Mouse (Mus musculus): Measurements from ENCODE around the gene Cyp1a1.

Gene Cyp1a1

DNA sequence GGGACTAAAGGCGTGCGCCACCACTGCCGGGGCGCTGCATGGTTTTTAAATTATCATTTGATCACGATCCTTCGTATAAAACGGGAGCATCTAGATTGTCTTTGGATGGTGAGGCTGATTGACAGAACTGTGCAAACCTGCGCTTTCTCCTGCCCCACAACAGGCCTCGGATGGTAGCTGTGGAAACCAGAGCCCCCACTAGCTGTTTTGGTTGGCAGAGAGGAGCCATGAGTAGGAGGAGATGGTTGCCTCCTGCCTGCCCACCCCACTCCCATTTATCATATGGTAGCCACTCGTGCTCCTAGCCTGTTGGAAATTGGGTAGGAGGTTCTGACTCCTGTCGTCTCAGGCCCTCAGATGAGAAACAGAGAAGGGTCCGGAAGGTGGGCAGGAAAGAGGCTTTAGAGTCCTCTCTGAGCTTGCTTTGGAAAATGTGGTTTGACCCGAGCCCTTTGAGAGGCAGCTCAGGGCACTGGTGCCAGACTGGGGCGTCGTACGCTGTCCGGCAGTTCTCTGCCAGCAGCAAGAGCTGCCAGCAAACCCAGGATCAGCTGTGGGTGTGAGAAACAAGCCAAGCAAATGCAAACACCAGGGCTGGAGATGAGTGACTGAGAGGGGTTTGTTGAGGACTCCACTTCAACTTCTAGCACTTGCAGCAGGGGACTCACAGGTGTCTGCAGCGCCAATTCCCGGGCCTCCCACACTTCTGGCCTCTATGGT lies 30.9 kb upstream of the Cyp1a1 start:
- peak; percentile 41 for DNase-seq (ENCODE audit: low read depth)

DNA sequence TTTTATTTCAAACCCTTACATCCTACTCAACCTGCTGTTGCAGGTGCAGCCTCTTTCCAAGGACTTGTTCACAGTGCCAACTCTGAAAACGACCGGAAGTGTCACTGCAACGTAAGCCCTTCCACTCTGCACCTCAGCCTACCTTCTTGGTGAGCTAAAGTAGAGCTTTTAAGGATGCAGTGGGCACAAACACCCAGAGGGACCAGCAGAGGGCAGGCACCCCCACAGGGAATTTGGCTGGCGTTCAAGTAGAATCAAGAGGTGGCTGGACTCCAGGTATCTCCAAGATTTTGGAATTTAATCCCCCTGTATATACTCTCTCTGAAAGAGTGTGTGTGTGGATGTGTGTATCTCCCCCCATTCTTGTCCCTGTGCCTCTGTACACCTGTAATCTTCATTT lies 29.9 kb upstream of the Cyp1a1 start:
- DNase-seq (ENCODE audit: low read depth) = no peak

DNA sequence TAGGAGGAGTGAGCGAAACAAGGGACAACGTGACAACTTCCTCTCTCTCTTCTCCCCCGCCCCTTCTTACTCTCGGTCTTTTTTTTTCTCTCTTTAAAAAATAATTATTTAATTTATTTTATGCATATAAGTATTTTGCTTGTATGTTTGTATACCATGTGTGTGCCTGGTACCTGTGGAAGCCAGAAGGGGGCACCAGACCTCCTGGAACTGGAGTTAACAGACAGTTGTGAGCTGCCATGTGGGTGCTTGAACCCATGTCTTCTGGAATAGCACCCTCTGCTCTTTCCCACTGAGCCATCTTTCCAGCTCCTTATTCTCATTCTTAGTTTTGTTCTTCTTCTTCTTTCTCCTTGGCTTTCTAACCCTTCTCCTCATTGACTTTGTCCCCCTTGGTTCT lies 28.8 kb upstream of the Cyp1a1 start:
- DNase-seq (ENCODE audit: low read depth) = no peak

DNA sequence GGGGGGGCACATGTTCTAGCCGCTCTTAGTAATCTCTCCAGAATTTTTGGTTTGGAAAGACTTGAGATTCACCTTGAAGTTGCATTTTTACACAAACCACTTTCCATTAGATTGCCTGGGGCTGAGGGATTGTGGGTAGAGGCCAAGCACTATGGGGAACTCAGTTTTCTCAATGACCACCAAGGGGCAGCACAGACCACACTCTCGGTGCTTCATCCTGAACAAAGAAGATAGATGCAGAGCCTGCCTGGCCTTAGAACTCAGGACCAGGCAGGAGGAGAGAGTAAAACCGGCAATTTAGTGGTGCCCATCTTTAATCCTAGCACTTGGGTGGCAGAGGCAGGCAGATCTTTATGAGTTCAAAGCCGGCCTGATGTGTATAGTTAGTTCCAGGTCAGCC lies 28.0 kb upstream of the Cyp1a1 start:
- peak; percentile 71 for DNase-seq (ENCODE audit: low read depth)

DNA sequence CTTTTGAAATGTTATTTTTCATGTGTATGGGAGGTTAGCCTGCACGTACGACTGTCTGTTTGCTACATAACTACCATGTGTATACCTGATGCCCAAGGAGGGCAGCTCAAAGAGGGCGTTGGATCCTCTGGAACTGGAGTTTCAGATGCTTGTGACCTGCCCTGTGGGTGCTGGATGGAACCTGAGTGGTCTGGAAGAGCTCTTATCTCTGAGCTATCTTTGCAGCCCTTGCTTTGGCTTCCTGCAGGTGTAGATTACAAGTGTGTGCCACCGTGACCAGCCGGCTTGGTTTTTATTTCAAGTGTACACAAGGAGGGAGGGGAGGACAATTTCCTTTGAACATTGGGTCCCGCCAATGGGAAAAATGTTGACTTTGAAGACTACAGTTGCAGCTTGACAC lies 27.2 kb upstream of the Cyp1a1 start:
- no peak for DNase-seq (ENCODE audit: low read depth)

DNA sequence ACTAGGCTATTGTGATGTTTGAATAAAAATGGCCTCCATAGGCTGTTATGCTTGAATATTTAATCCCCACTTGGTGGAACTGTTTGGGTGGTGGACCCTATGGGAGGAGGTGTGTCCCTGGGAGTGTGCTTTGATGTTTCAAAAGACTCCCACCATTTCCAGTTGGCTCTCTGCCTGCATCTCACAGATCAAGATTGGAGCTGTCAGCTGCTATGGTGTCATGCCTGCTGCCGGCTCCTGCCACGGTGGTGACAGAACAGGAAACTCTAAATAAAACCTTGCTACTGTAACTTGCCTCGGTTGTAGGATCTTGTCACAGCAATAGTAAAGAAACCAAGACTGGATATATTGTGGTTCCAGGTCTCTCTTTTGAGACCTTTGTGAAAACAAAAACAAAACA lies 26.2 kb upstream of the Cyp1a1 start:
- no peak for DNase-seq (ENCODE audit: low read depth)

DNA sequence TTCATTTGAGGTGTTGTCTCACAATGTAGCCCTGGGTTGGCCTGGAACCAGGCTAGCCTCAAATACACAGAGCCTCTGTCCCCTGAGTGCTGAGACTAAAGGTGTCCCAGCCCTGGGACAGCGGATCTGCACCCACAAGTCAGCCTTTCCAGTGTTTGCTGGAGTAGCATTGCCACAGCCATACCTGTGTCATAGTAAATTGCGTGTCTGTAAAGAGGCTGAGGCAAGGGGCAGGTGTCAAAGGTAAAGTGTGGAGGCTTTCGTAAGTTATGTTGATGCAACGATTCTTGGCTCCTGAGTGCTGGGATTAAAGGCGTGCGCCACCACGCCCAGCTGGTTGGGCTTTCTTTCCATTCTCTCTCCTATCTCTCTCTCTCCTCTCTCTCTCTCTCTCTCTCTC lies 23.1 kb upstream of the Cyp1a1 start:
- DNase-seq (ENCODE audit: low read depth) = no peak

DNA sequence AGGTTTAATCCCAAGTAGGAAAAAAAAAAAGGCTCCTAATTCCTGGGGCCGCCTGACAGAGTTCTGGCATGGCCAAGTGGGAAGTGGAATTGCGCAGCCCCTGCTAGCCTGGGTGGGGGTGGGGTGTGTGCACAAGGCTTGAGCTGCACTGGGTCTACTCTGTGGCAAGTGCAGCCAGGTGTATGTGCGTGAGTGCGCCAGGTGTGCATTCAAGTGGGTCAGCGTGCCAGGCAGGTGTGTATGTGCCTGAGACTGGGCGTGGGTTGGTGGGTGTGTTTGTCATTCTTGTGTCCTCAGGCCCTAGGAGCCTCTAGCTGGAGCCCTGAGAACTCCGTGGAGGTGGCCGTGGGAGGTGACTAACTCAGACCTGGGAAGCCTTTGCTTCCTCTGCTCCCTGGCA lies 21.2 kb upstream of the Cyp1a1 start:
- no peak for DNase-seq (ENCODE audit: low read depth)

DNA sequence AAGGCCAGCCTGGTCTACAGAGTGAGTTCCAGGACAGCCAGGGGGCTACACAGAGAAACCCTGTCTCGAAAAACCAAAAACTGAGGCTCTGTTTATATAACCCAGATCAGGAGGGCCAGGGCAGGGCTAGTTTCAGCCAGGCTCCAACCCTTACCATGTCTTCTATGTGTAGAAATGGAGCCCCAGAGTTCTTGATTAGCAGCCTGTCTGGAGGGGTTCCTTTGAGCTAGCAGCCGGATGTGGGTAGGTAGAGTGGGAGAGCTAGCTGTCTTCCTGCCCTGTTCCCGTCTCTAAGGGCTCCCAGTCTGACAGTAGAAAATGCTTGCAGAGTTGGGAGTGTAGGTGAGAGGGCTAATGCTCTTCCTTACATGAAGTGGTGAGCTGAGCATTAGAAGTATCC lies 20.6 kb upstream of the Cyp1a1 start:
- no peak for DNase-seq (ENCODE audit: low read depth)

DNA sequence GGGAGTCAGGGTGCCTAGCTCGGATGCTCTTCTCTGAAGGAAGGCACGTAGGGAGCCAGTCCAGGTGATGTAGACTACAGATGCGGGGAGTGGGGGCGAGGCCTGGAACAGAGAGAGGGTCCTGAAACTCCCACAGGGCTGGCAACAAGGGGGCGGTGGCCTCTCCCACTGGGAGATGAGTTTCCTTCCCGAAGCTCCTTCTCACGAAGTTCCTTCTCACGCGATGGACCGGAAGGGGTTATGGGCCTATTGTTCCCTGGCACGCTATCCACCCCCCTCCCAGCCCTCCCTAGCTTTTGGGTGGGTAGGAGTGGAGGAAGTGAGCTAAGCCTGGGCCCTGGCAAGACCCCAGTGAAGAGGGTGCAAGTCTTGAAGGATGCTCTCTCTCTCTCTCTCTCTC lies 19.9 kb upstream of the Cyp1a1 start:
- DNase-seq (ENCODE audit: low read depth) = no peak

DNA sequence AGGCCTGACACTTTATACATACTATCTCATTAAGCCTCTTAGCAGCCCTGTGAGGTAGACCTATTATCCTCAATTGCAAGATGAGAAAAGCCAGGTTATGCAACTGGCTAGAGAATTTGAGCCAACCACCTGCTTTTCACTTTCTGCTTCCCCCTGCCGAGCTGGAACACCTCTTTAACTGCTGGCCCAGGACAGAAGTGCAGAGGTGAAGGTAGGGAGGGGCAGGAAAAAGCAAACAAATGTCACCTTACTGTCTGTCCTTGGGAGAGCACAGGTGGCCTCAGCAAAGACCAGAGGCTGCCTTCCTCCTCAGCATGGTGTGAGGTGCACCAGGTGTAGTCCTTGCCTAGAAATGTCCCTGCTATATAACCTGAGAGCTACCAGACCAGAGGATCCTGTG lies 19.5 kb upstream of the Cyp1a1 start:
- DNase-seq (ENCODE audit: low read depth) = no peak

DNA sequence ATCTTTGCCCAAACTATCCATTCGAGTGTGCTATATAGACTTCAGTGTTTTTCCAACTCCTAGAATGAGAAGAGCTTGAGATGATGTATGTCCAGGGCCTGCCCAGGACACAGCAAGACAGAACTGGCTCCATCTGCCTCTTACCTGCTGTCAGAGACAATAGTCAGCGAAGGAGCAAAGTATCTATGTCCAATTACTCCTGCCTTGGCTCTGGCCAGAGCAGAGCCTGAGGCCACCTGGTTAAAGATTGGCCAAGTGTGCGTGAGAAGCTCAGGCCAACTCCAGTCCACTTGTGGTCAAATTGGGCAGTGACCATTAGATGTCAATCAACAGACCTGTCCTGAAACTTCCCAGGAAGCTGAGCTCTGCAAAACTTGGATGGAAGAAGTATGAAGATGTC lies 18.2 kb upstream of the Cyp1a1 start:
- no peak for DNase-seq (ENCODE audit: low read depth)

DNA sequence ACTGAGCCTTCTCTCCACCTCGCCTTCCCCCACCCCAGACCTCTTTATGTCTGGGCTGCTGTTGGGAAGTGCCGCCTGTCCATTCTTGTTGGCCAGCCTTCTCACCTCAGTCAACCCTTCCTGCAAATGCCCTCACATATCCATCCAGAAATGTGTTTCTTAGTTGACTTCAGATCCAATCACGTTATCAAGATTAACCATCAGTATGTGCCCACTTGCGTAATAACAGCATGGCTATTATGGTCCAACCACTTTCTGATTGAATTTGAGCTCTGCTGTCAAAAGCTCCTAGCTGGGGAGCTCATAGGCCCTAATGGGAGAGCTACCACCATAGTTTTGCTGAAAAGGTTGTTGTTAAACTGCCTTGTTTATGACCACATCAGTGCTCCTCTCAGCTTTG lies 16.7 kb upstream of the Cyp1a1 start:
- no peak for DNase-seq (ENCODE audit: low read depth)

DNA sequence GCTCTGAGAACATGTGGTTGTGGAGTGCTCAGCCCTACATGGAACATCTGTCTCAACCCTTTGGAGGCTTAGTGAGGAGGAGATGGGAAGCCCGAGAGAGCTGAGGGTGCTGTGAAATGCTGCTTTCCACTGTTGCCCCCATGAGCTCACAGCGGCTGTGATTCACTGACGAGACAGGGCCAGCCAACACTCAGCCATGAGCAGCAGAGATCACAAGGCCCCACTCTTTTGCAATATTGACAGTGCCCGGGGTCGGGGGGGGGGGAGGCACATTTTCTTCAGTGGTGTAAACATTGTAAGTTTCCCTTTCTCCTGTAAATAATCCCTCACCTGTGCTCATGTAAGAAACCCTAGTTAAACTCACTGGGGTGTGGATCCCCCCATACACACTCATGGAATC lies 16.2 kb upstream of the Cyp1a1 start:
- no peak for DNase-seq (ENCODE audit: low read depth)

DNA sequence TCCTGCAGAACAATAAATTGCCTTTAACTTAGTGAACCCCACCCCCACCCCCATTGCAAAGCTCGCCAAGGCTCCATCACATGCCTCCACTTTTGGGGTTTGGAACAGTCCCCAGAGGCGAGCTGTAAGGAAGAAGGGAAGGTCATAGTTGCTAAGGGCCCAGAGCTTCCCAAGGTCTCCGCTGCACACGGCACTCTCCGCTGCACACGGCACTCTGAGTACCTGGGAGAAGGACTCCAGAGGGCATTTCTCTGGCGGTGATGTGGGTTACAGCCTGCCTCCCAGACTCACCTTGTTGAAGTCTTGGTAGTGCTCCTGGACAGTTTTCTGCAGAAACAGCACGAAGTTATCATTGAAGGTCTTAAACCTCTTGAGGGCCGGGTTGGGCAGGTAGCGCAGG lies 6.3 kb upstream of the Cyp1a1 start:
- DNase-seq (ENCODE audit: low read depth) = no peak

DNA sequence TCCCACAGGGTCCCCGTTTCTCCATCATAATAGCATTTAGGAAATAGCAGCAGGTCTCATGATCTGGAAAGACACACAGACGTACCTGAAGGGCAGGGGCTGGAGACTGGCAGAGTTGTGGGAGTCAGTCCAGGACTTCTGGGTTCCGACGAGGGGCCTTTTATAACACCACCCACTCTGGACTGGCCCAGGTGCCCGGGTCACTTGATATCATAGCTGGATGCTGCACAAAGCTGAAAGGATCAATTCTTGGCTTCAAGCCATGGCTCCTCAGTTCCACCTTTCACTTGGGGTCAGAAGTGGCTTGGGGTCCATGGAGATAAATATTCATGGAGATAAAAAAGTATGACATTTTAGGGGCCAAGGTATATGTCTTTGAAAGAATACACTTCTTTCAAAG lies 4.2 kb upstream of the Cyp1a1 start, which contains the start of gene Cyp1a2:
Cyp1a2 (minus strand) TSS at position 184 of the 400 bp plus-strand sequence.
- DNase-seq (ENCODE audit: low read depth) = no peak

DNA sequence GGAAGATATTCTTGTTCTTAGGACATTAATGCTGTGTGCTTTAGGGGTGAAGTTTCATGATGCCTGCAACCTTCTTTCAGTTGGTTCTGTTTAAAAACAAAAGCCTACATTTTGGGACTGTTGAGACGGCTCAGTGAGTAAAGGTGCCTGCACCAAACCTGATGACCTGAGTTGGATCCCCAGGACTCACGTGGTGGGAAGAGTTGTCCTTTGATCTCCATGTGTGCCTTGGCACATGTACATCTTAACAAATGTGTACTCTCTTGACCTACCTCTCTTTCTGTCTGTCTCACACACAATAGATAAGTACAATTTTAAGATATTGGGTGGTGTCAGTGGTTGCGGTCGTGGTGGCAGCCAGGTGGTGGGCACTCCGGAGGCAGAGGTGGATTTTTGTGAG lies 1.7 kb upstream of the Cyp1a1 start:
- no peak for DNase-seq (ENCODE audit: low read depth)

DNA sequence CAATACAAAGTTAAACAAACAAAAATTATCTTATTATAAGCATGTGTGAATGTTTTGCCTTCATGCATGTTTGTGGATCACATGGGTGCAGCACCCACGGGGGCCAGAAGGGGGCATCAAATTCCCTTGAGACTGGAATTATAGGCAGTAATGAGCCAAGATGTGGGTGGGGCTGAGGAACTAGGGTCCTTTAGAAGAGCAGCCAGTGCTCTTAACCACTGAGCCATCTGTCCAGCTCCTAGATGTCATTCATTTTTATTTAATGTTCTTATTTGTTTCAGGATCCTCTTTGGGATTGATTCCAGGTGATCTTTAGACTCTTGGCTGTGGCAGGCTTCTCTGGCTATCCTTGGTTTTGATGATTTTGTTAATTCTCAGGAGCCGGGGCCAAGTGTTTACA lies 430 bp downstream of the Cyp1a1 start:
- DNase-seq (ENCODE audit: low read depth) = no peak

DNA sequence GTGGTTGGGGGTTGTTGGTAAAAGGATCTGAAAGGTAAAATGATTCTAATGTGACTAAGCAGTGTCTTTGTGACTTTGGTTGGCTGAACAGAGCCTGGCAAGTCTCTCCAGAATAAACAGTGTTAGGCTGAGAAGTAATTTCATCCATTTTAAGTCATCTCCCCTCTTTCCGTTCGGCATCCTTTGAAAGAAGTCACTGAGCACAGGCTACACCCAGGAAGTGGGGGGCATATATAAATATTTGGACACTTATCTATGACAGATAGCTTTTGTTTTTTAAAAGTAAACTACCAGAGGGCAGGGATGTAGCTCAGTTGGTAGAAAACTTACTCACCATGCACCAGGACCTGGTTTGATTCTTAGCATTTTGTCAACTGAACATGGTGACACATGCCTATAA lies 878 bp downstream of the Cyp1a1 start:
- DNase-seq (ENCODE audit: low read depth) = no peak

DNA sequence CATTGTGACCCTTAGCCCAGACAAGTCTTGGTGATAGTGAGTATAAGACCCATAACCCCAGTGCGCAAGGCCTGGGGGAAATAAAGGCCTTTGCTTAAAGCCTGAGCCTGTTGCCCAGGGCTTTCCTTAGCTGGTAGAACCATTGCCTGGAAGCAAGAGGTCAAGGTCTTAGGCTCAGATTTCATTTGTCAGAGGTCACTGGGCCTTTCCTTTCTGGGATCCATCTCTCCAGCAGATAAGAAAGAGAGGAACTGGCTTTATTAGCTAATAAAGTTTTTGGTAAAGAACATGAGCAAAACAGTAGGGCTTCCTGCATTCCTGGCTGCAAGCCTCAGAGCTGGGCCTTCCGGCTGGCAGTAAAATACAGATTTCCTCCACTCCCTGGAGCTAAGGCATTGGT lies 6.4 kb downstream of the Cyp1a1 start:
- no peak for DNase-seq (ENCODE audit: low read depth)

DNA sequence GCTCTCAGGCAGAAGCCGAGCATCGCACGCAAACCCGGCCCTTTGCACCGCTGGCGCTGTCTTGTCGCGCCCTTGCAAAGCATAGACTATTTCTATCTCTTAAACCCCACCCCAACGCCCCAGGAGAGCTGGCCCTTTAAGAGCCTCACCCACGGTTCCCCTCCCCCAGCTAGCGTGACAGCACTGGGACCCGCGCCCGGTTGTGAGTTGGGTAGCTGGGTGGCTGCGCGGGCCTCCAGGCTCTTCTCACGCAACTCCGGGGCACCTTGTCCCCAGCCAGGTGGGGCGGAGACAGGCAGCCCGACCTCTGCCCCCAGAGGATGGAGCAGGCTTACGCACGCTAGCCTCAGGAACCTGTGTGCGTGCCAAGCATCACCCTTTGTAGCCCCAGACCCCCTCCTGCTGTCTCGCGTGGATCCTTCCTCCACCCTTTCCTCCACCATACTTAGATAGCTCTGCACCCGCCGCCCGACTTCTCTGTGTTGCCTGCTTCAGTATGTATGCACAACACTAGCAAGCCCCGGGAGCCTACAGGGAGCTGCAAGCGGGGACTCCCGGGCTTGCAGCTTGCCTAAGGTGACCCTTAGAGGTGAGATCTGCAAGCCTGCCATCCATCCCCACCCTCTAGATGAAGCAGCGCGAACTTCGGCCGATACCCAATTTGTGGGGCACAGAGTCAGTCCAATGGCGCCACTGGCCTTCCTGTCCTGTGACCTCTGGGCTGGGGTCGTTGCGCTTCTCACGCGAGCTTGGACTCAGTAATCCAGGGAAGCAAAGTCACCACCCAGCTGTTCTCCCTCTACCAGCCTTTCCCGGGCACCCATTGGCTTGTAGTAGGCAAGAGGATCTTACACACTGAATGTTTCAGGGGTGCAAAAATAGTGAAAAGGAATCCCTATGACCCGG lies 8.9 kb downstream of the Cyp1a1 start:
- DNase-seq (ENCODE audit: low read depth) = no peak

DNA sequence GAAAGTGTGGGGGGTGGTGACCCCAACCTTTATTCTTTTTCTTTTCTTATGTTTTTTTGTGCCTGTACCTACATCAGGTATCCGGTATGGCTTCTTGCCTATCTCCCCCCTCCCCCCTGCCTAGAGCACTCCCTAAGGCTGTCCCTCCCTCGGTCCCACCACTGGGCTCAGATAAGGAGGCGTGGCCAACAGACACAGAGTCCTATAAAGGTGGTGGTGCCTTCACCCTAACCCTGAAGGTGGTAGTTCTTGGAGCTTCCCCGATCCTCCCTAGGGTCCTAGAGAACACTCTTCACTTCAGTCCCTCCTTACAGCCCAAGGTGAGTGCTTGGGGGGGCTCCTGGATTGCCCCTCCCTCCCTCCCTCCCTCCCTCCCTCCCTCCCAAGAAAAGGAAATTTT lies 9.7 kb downstream of the Cyp1a1 start:
- no peak for DNase-seq (ENCODE audit: low read depth)

DNA sequence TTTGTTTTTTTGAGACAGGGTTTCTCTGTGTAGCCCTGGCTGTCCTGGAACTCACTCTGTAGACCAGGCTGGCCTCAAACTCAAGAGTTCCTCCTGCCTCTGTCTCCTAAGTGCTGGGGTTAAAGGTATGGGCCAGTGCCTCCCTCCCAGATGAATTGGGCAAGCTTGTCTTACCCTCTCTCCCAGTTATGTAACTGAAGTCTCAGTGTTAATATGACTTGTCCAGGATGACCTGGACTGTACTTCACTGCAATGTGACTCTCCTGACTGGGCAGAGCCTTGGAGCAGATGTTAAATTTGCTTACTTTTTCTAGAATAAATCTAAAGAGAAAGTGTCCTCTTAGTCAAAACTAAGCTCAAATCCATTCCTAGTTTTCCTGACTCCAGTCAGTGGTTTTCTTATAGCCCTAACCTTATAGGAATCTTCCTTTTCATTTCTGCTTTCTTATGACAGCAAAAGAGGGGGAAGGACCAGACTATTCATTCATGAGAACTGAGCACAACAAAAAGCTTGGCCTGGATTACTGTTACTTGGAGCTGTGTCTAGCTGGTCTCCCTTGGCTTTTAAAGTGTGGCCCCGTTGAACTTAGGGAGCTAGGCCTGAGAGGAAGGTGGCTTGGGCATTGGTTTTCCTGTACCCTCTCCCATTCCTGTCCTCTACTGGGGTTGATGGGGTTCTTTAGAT lies 10.9 kb downstream of the Cyp1a1 start:
- DNase-seq (ENCODE audit: low read depth) = no peak
